Mouse (Mus musculus): ENCODE measurements around the gene Snx25. TPM values are rescaled to one million over a fixed set of nuclear protein-coding genes. Genes with fewer than 3 reads are reported as not detected.

Gene Snx25
- polyA plus RNA-seq, 1 experiment from 2014 or later = 3.1 TPM

GRCm38 (mm10) chr8:46081030-46081429 lies 70.9 kb downstream of the Snx25 start:
- Histone ChIP-seq H3K4me1 (replicated peaks) (no peaks in the 10 kb centered on the region), H3K27me3 (no peaks in the 10 kb centered on the region), H3K27ac (replicated peaks) (no peak overlapping the region), H3K4me3 (replicated peaks) (no peak overlapping the region), H3K9ac (no peak overlapping the region), H3K4me2 (no peak overlapping the region), H3K36me3 (replicated peaks) (no peaks in the 10 kb centered on the region; the same call in 1 of the 2 replicates), H3K9me3 (replicated peaks) (no peaks in the 10 kb centered on the region)
- no peak for ATAC-seq (ENCODE audit: insufficient read depth)
- WGBS (ENCODE audit: insufficient replicate concordance) = 51% methylated on average over 2 of the region's 2 CpGs

GRCm38 (mm10) chr8:46078866-46079265 lies 73.1 kb downstream of the Snx25 start:
- 59% methylated on average over 6 of the region's 6 CpGs for WGBS (ENCODE audit: insufficient replicate concordance)
- Histone ChIP-seq H3K27ac (replicated peaks) (no peak overlapping the region), H3K9ac (no peak overlapping the region), H3K36me3 (replicated peaks) (no peaks in the 10 kb centered on the region; the same call in 1 of the 2 replicates), H3K4me2 (no peak overlapping the region), H3K4me1 (replicated peaks) (no peaks in the 10 kb centered on the region), H3K9me3 (replicated peaks) (no peaks in the 10 kb centered on the region), H3K27me3 (no peaks in the 10 kb centered on the region), H3K4me3 (replicated peaks) (no peak overlapping the region)
- ATAC-seq (ENCODE audit: insufficient read depth) = no peak

- WGBS (ENCODE audit: insufficient replicate concordance) = 74% methylated on average over 5 of the region's 5 CpGs
- Histone ChIP-seq H3K27me3 (no peaks in the 10 kb centered on the region), H3K4me1 (replicated peaks) (no peaks in the 10 kb centered on the region), H3K4me3 (replicated peaks) (no peak overlapping the region), H3K9me3 (replicated peaks) (no peaks in the 10 kb centered on the region), H3K9ac (no peak overlapping the region), H3K36me3 (replicated peaks) (no peaks in the 10 kb centered on the region; the same call in 1 of the 2 replicates), H3K27ac (replicated peaks) (no peak overlapping the region), H3K4me2 (no peak overlapping the region)
- ATAC-seq (ENCODE audit: insufficient read depth) = no peak
Observed at GRCm38 (mm10) chr8:46075223-46075622, 76.7 kb downstream of the Snx25 start.

DNA sequence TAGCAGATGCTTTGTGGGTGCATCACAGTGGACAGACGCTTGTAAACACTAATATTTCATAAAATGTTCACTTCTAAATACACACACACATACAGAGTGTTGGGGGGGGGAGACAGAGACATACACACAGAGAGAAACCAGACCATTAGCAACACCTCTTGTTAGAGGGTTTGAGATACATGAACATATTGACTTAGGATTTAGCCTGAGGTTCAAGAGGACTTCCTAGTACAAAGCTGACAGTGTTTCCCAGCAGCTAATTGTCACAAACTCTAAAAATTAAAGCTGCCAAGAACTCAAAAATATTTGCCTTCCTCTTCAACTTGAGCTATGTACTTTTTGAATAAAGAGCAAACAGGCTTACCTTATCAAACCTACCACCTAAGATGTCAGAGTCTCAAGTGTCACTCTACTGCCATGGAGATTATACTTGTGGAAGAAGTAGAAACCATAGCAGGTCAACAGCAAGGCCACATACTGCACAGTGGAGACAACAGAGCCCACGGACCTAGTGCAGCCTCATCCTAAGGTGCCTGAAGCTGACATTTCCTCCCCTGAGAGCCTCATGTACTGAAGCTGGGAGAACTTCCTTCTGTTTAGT lies 78.3 kb downstream of the Snx25 start:
- H3K4me3 ChIP-seq (replicated peaks) = no peak overlapping the region
- H3K9ac ChIP-seq = no peak overlapping the region
- H3K27me3 ChIP-seq = no peaks in the 10 kb centered on the region
- H3K27ac ChIP-seq (replicated peaks) = no peak overlapping the region
- ATAC-seq (ENCODE audit: insufficient read depth) = no peak
- WGBS (ENCODE audit: insufficient replicate concordance) = 48% methylated on average over 2 of the region's 2 CpGs
- no peaks in the 10 kb centered on the region for H3K36me3 ChIP-seq (replicated peaks)
- H3K4me1 ChIP-seq (replicated peaks) = no peaks in the 10 kb centered on the region
- no peaks in the 10 kb centered on the region for H3K9me3 ChIP-seq (replicated peaks)
- H3K4me2 ChIP-seq = no peak overlapping the region

DNA sequence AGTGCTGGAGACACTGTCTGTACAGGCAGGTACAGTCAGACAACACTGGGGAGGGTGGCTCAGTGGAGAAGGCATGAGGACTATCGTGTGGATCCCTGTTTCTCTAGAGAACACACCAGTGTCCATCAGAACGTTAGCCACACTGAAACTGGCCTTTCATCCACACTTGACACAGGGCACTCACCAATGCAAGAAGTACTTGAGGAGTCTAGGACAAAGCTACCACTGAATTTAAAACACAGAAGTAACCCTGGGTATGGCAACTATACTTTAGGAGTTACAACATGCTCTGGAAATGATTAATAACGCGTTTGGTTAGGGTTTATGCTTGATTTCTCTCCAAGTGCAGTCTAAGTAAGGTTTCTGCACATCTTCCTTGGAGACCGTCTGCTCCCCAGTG lies 79.2 kb downstream of the Snx25 start:
- Histone ChIP-seq H3K27me3 (no peaks in the 10 kb centered on the region), H3K4me2 (no peak overlapping the region), H3K9ac (no peak overlapping the region), H3K27ac (replicated peaks) (no peak overlapping the region), H3K36me3 (replicated peaks) (no peaks in the 10 kb centered on the region), H3K4me1 (replicated peaks) (no peaks in the 10 kb centered on the region), H3K4me3 (replicated peaks) (no peak overlapping the region), H3K9me3 (replicated peaks) (no peaks in the 10 kb centered on the region)
- 73% methylated on average over 5 of the region's 5 CpGs for WGBS (ENCODE audit: insufficient replicate concordance)
- no peak for ATAC-seq (ENCODE audit: insufficient read depth)

- Histone ChIP-seq H3K36me3 (replicated peaks) (peaks cover 13% of the 10 kb centered on the region), H3K9me3 (replicated peaks) (no peaks in the 10 kb centered on the region), H3K4me2 (no peak overlapping the region), H3K4me3 (replicated peaks) (no peak overlapping the region), H3K4me1 (replicated peaks) (no peaks in the 10 kb centered on the region), H3K27me3 (no peaks in the 10 kb centered on the region), H3K27ac (replicated peaks) (no peak overlapping the region), H3K9ac (no peak overlapping the region)
- no peak for ATAC-seq (ENCODE audit: insufficient read depth)
- 73% methylated on average over 13 of the region's 13 CpGs for WGBS (ENCODE audit: insufficient replicate concordance)
Observed at GRCm38 (mm10) chr8:46040260-46040659, 111.7 kb downstream of the Snx25 start.

GRCm38 (mm10) chr8:46039666-46040065 lies 112.3 kb downstream of the Snx25 start:
- ATAC-seq (ENCODE audit: insufficient read depth) = no peak
- H3K27me3 ChIP-seq = no peaks in the 10 kb centered on the region
- H3K36me3 ChIP-seq (replicated peaks) = peaks cover 14% of the 10 kb centered on the region
- 51% methylated on average over 1 of the region's 1 CpGs for WGBS (ENCODE audit: insufficient replicate concordance)
- no peaks in the 10 kb centered on the region for H3K9me3 ChIP-seq (replicated peaks)
- no peak overlapping the region for H3K9ac ChIP-seq
- no peak overlapping the region for H3K4me2 ChIP-seq
- H3K4me3 ChIP-seq (replicated peaks) = no peak overlapping the region
- no peak overlapping the region for H3K27ac ChIP-seq (replicated peaks)
- H3K4me1 ChIP-seq (replicated peaks) = no peaks in the 10 kb centered on the region

GRCm38 (mm10) chr8:46036217-46036616 lies 115.7 kb downstream of the Snx25 start:
- ATAC-seq (ENCODE audit: insufficient read depth) = no peak
- 70% methylated on average over 11 of the region's 11 CpGs for WGBS (ENCODE audit: insufficient replicate concordance)
- H3K4me3 ChIP-seq (replicated peaks) = no peak overlapping the region

GRCm38 (mm10) chr8:46024392-46024791 lies 127.6 kb downstream of the Snx25 start:
- no peak overlapping the region for H3K4me3 ChIP-seq (replicated peaks)
- no peak overlapping the region for H3K27ac ChIP-seq (replicated peaks)
- H3K27me3 ChIP-seq = no peaks in the 10 kb centered on the region
- no peaks in the 10 kb centered on the region for H3K9me3 ChIP-seq (replicated peaks)
- H3K4me2 ChIP-seq = no peak overlapping the region
- ATAC-seq (ENCODE audit: insufficient read depth) = no peak
- no peaks in the 10 kb centered on the region for H3K4me1 ChIP-seq (replicated peaks)
- H3K36me3 ChIP-seq (replicated peaks) = no peaks in the 10 kb centered on the region
- no peak overlapping the region for H3K9ac ChIP-seq
- WGBS (ENCODE audit: insufficient replicate concordance) = 59% methylated on average over 4 of the region's 4 CpGs

More at GRCm38 (mm10) chr8:46036217-46036616, 115.7 kb downstream of the Snx25 start:
- H3K27ac ChIP-seq (replicated peaks) = no peak overlapping the region
- peaks cover 8% of the 10 kb centered on the region for H3K36me3 ChIP-seq (replicated peaks)
- no peaks in the 10 kb centered on the region for H3K9me3 ChIP-seq (replicated peaks)
- no peaks in the 10 kb centered on the region for H3K27me3 ChIP-seq
- no peaks in the 10 kb centered on the region for H3K4me1 ChIP-seq (replicated peaks)
- no peak overlapping the region for H3K4me2 ChIP-seq
- H3K9ac ChIP-seq = no peak overlapping the region

- Histone ChIP-seq H3K4me2 (no peak overlapping the region), H3K36me3 (replicated peaks) (no peaks in the 10 kb centered on the region), H3K4me3 (replicated peaks) (no peak overlapping the region), H3K9ac (no peak overlapping the region), H3K4me1 (replicated peaks) (no peaks in the 10 kb centered on the region), H3K27me3 (no peaks in the 10 kb centered on the region), H3K27ac (replicated peaks) (no peak overlapping the region), H3K9me3 (replicated peaks) (no peaks in the 10 kb centered on the region)
- ATAC-seq (ENCODE audit: insufficient read depth) = no peak
- WGBS (ENCODE audit: insufficient replicate concordance) = 77% methylated on average over 9 of the region's 9 CpGs
Observed at GRCm38 (mm10) chr8:46022758-46023157, 129.2 kb downstream of the Snx25 start.

DNA sequence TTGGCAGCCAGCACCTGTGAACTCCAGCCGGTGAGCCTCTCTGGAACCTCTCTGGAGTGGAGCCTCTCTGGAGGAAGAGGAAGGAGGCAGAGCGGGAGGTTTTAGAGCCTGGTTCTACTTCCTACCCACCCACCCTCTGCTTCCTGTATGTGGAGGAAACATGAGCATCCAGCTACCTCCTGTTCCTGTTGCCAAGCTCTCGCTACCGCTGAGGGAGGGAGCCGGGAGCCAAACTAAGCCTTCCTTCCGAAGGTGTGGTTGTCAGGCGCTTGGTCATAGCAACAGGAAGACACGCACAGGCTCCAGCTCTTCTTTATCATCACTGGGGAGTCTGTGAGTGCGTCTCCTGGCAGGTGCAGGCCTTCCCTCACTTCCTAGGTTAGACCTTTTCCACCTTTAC lies 129.8 kb downstream of the Snx25 start:
- H3K27me3 ChIP-seq = no peaks in the 10 kb centered on the region
- no peaks in the 10 kb centered on the region for H3K36me3 ChIP-seq (replicated peaks)
- no peak for ATAC-seq (ENCODE audit: insufficient read depth)
- H3K4me2 ChIP-seq = no peak overlapping the region
- 63% methylated on average over 9 of the region's 9 CpGs for WGBS (ENCODE audit: insufficient replicate concordance)
- H3K27ac ChIP-seq (replicated peaks) = no peak overlapping the region
- H3K4me1 ChIP-seq (replicated peaks) = no peaks in the 10 kb centered on the region
- H3K4me3 ChIP-seq (replicated peaks) = no peak overlapping the region
- H3K9me3 ChIP-seq (replicated peaks) = no peaks in the 10 kb centered on the region
- no peak overlapping the region for H3K9ac ChIP-seq
